Mouse (Mus musculus): Measurements from ENCODE around the gene Fbxo10. TPM values are rescaled to one million over a fixed set of nuclear protein-coding genes. Genes with fewer than 3 reads are reported as not detected.
"Not testable (repeated sequence)": the region's sequence is repeated elsewhere in the genome, so short reads cannot be mapped to it uniquely, and the experiment has no call there.

The Fbxo10 gene
- 10 to 100 TPM; 12.2 to 12.8 TPM for total RNA-seq (2021)
- long read RNA-seq, experiment 1, full-length matches to known transcripts = 6 of 10 reads
- long read RNA-seq, experiment 1, partial matches to known transcripts = 1 of 10 reads
- long read RNA-seq, experiment 1, other reads (novel, unspliced or antisense) = 3 of 10 reads
- long read RNA-seq, experiment 2, full-length matches to known transcripts = 4 of 10 reads
- long read RNA-seq, experiment 2, partial matches to known transcripts = 1 of 10 reads
- long read RNA-seq, experiment 2, other reads (novel, unspliced or antisense) = 5 of 10 reads

- peak; percentile 97 for DNase-seq
- intact Hi-C loops (cut with DNase I) = loop anchor here (5.0 kb wide), 1 partner anchor 67 kb away; the partner anchor contains the start of gene Polr1e
Observed at GRCm38 (mm10) chr4:45084021-45084894, at the start of gene Fbxo10. Gene Fbxo10, minus strand, starts transcription at chr4:45084604.

GRCm38 (mm10) chr4:45131021-45131420 is 46.6 kb upstream of the Fbxo10 start:
- no peak for DNase-seq
- intact Hi-C loops (cut with DNase I) = no loop called here

- intact Hi-C loops (cut with DNase I) = no loop called here
- DNase-seq = no peak
Observed at GRCm38 (mm10) chr4:45121311-45121710, 36.9 kb upstream of the Fbxo10 start.

- DNase-seq = no peak
- intact Hi-C loops (cut with DNase I) = loop anchor here (2.0 kb wide), 1 partner anchor 172 kb away; no protein-coding TSS in a partner anchor
Observed at GRCm38 (mm10) chr4:45108456-45109110, 24.2 kb upstream of the Fbxo10 start.

GRCm38 (mm10) chr4:45107601-45108277 is 23.3 kb upstream of the Fbxo10 start, which contains the start of gene Tomm5:
Gene Tomm5, minus strand, starts transcription at chr4:45108114.
- peak; percentile 84 to 89 for DNase-seq
- intact Hi-C loops (cut with DNase I) = loop anchor here (2.0 kb wide), 1 partner anchor 173 kb away; no protein-coding TSS in a partner anchor

GRCm38 (mm10) chr4:45107066-45107465 is 22.7 kb upstream of the Fbxo10 start:
- DNase-seq = no peak
- intact Hi-C loops (cut with DNase I) = no loop called here

- intact Hi-C loops (cut with DNase I) = no loop called here
- DNase-seq = no peak
Observed at GRCm38 (mm10) chr4:45106409-45106808, 22.0 kb upstream of the Fbxo10 start.

- peak; percentile 65 to 78 for DNase-seq
- intact Hi-C loops (cut with DNase I) = no loop called here
Observed at GRCm38 (mm10) chr4:45097198-45097872, 12.9 kb upstream of the Fbxo10 start.

- intact Hi-C loops (cut with DNase I) = loop anchor here (5.0 kb wide), 1 partner anchor 68 kb away; the partner anchor contains the start of gene Polr1e
- no peak for DNase-seq
Observed at GRCm38 (mm10) chr4:45084895-45085290, 489 bp upstream of the Fbxo10 start.

- intact Hi-C loops (cut with DNase I) = loop anchor here (5.0 kb wide), 1 partner anchor 66 kb away; the partner anchor contains the start of gene Polr1e
- DNase-seq = no peak
Observed at GRCm38 (mm10) chr4:45083487-45083886, 917 bp downstream of the Fbxo10 start.

- intact Hi-C loops (cut with DNase I) = loop anchor here (5.0 kb wide), 1 partner anchor 66 kb away; the partner anchor contains the start of gene Polr1e
- no peak for DNase-seq
Observed at GRCm38 (mm10) chr4:45082951-45083350, 1.5 kb downstream of the Fbxo10 start.

GRCm38 (mm10) chr4:45081041-45081440 is 3.4 kb downstream of the Fbxo10 start:
- intact Hi-C loops (cut with DNase I) = loop anchor here (5.0 kb wide), 1 partner anchor 64 kb away; the partner anchor contains the start of gene Polr1e
- not testable (repeated sequence) for DNase-seq

GRCm38 (mm10) chr4:45073544-45073943 is 10.9 kb downstream of the Fbxo10 start:
- DNase-seq = no peak
- intact Hi-C loops (cut with DNase I) = no loop called here

GRCm38 (mm10) chr4:45072261-45072973 is 12.0 kb downstream of the Fbxo10 start:
- no peak for DNase-seq
- intact Hi-C loops (cut with DNase I) = no loop called here

GRCm38 (mm10) chr4:45067742-45068141 is 16.7 kb downstream of the Fbxo10 start:
- intact Hi-C loops (cut with DNase I) = no loop called here
- no peak for DNase-seq

GRCm38 (mm10) chr4:45066036-45066730 is 18.2 kb downstream of the Fbxo10 start:
- intact Hi-C loops (cut with DNase I) = no loop called here
- no peak for DNase-seq

- DNase-seq = no peak
- intact Hi-C loops (cut with DNase I) = no loop called here
Observed at GRCm38 (mm10) chr4:45064577-45064976, 19.8 kb downstream of the Fbxo10 start.

- intact Hi-C loops (cut with DNase I); DNase-seq: not testable (repeated sequence)
Observed at GRCm38 (mm10) chr4:45063836-45064235, 20.6 kb downstream of the Fbxo10 start.
